Mouse (Mus musculus): ENCODE data around the gene Klf4. TPM values are rescaled to one million over a fixed set of nuclear protein-coding genes. Genes with fewer than 3 reads are reported as not detected.

The Klf4 gene
- total and polyA plus RNA-seq, 2 experiments from 2014 or later, result 4.3 to 10.6 TPM

DNA sequence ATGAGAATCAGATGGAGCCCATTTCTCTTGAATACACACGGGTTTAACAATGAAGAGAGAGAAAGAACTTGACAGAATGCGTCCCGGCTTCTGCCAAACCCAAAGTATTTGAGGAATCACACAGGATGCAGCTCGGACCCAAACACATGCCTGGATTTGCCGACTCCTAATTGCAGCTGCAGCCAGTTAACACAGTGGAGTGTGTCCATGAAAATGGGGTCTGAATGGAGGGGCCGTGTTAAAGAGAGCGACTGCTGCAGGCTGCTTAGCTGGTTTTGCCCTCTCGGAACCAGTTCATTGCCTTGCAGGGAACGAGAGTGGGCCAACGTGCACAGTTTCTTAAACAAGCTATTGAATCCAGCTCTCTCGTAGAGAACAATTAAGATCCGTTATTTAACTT is 14.6 kb upstream of the Klf4 start:
- DNase-seq (ENCODE audit: low spot score), result no peak
- H3K27me3 ChIP-seq (ENCODE audit: insufficient read depth, low read length), result no peaks in the 10 kb centered on the region
- 56% methylated on average over 12 of the region's 12 CpGs for WGBS
- no peak overlapping the region for H3K27ac ChIP-seq
- no peaks in the 10 kb centered on the region for H3K36me3 ChIP-seq (ENCODE audit: insufficient read depth, low read length)
- no peaks in the 10 kb centered on the region for H3K9me3 ChIP-seq (ENCODE audit: low read length)
- no peak overlapping the region for H3K4me2 ChIP-seq (ENCODE audit: low read depth, low read length)
- no peak overlapping the region for H3K4me3 ChIP-seq (ENCODE audit: low read length)
- H3K9ac ChIP-seq (replicated peaks; ENCODE audit: low read length), result no peak overlapping the region
- H3K4me1 ChIP-seq (ENCODE audit: insufficient read depth, low read length), result no peaks in the 10 kb centered on the region
- no peak for ATAC-seq
- TF ChIP-seq CTCF (IDR thresholded peaks at IDR 0.05; ENCODE audit: low read depth), result no peak

DNA sequence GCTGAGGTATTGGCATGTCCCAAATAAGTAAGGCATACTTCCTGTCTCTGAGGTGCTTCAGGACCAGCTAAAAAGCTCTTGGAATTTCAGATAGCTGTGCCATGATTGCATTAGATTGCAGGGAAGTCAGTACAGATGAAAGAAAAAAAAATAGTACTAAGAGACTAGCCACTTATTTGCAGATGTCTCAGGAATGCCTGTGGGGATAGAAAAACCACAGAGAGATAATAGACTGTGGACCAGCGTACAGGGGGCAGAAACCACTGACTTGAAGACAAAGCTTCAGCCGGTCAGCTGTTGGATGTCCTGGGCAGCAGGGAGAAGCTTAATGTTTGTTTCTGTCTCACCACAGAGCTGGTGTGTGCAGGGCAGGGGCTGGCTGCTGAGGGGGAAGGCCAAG is 10.5 kb upstream of the Klf4 start:
- Histone ChIP-seq H3K9me3 (ENCODE audit: low read length) (no peaks in the 10 kb centered on the region), H3K27me3 (ENCODE audit: insufficient read depth, low read length) (no peaks in the 10 kb centered on the region), H3K4me1 (ENCODE audit: insufficient read depth, low read length) (no peaks in the 10 kb centered on the region), H3K4me2 (ENCODE audit: low read depth, low read length) (no peak overlapping the region), H3K36me3 (ENCODE audit: insufficient read depth, low read length) (no peaks in the 10 kb centered on the region), H3K27ac (no peak overlapping the region), H3K9ac (replicated peaks; ENCODE audit: low read length) (no peak overlapping the region), H3K4me3 (ENCODE audit: low read length) (no peak overlapping the region)
- DNase-seq (ENCODE audit: low spot score) (no peak), ATAC-seq (no peak)
- no peak for TF ChIP-seq CTCF (IDR thresholded peaks at IDR 0.05; ENCODE audit: low read depth)
- 77% methylated on average over 2 of the region's 2 CpGs for WGBS

DNA sequence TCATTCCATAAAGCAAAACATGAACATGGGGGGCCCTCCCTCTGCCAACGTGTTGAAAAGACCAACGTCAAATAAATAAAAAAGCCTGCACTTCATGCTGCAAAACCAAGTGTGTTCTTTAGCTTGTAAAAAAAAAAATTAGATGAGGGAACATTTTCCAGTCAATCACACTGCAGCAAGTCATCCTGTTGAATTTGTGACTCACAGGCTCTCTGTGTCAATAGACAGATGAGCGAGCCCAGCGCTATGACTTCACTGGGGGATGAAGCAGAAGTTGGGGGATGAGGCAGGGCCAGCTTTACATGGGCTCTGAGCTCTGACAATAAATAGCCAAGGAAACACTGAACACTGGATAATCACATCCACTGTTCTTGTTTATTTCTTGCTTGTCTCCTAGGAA is 9.4 kb upstream of the Klf4 start:
- TF ChIP-seq CTCF (IDR thresholded peaks at IDR 0.05; ENCODE audit: low read depth), result no peak

DNA sequence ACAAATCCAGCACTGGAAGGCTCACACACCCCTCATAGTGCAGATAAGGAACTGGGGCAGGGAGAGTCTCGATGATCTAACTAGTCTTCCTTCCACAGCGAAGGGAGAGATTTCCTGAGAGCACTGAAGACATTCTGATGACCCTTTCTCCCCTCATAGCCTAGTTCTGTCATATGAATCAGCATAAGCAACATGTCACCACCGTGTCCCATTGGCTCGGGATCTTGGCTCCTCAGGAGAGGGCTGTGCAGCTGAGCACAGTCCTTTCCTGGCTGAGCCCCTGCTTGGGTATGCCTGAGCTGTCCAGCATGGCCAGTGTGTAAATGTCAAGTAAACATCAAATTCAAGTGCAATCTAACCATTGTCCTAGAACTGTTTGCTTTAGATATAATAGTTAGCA is 9.0 kb upstream of the Klf4 start:
- 68% methylated on average over 4 of the region's 4 CpGs for WGBS
- Histone ChIP-seq H3K9me3 (ENCODE audit: low read length) (no peaks in the 10 kb centered on the region), H3K4me3 (ENCODE audit: low read length) (no peak overlapping the region), H3K27me3 (ENCODE audit: insufficient read depth, low read length) (no peaks in the 10 kb centered on the region), H3K4me2 (ENCODE audit: low read depth, low read length) (no peak overlapping the region), H3K4me1 (ENCODE audit: insufficient read depth, low read length) (no peaks in the 10 kb centered on the region), H3K27ac (no peak overlapping the region), H3K36me3 (ENCODE audit: insufficient read depth, low read length) (no peaks in the 10 kb centered on the region), H3K9ac (replicated peaks; ENCODE audit: low read length) (no peak overlapping the region)
- no peak for DNase-seq (ENCODE audit: low spot score)
- no peak for ATAC-seq
- TF ChIP-seq CTCF (IDR thresholded peaks at IDR 0.05; ENCODE audit: low read depth), result no peak

More for the DNA sequence above, 9.4 kb upstream of the Klf4 start:
- no peak for ATAC-seq
- WGBS, result 57% methylated on average over 4 of the region's 4 CpGs
- Histone ChIP-seq H3K9ac (replicated peaks; ENCODE audit: low read length) (no peak overlapping the region), H3K4me1 (ENCODE audit: insufficient read depth, low read length) (no peaks in the 10 kb centered on the region), H3K4me3 (ENCODE audit: low read length) (no peak overlapping the region), H3K36me3 (ENCODE audit: insufficient read depth, low read length) (no peaks in the 10 kb centered on the region), H3K27ac (no peak overlapping the region), H3K4me2 (ENCODE audit: low read depth, low read length) (no peak overlapping the region), H3K27me3 (ENCODE audit: insufficient read depth, low read length) (no peaks in the 10 kb centered on the region), H3K9me3 (ENCODE audit: low read length) (no peaks in the 10 kb centered on the region)
- DNase-seq (ENCODE audit: low spot score), result no peak

DNA sequence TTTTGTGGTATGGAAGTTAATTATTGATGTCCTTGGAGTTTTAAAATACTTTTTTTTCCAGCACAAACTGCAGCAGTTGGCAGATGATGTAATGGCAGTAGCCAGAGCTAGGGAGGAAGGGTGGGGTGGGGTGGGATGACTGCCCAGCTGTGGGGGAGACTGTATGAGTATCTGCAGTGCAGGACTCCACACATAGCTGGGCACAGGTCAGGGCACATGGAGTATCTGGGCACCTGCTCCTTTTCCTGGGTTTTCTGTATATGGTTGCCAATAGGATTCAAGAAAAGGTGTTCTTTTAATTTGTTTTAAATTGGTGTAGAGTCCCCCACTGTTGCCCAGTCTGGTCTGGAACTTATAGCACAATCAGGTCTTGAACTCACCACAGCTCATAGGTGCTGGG is 2.7 kb upstream of the Klf4 start:
- Histone ChIP-seq H3K27me3 (ENCODE audit: insufficient read depth, low read length) (0 out of 2 replicates have a peak, but pooled peaks cover 5% of the 10 kb centered on the region), H3K9ac (replicated peaks; ENCODE audit: low read length) (no peak overlapping the region), H3K4me2 (ENCODE audit: low read depth, low read length) (no peak overlapping the region), H3K4me3 (ENCODE audit: low read length) (no peak overlapping the region), H3K36me3 (ENCODE audit: insufficient read depth, low read length) (no peaks in the 10 kb centered on the region), H3K4me1 (ENCODE audit: insufficient read depth, low read length) (peaks cover 9% of the 10 kb centered on the region; the same call in 1 of the 2 replicates), H3K27ac (no peak overlapping the region), H3K9me3 (ENCODE audit: low read length) (no peaks in the 10 kb centered on the region)
- DNase-seq (ENCODE audit: low spot score), result no peak
- no peak for TF ChIP-seq CTCF (IDR thresholded peaks at IDR 0.05; ENCODE audit: low read depth)
- ATAC-seq, result no peak

DNA sequence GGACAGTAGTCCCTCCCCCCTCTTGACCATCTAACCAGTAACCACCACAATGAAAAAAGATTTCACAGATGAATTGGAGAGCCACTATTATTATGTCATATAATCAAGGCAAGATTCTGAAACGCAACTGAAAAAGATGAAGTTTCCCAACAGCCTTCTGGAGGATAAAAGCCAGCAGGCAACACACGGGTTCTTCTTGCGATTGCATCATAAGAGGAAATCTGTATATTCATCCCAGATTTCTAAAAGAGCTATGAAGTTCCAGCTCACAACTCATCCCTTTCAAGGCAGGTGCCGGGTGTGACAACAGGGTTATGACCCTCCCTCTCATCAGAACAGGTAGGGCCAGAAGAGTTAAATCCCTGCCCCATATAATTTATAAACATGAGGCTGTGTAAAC is 2.2 kb upstream of the Klf4 start:
- DNase-seq (ENCODE audit: low spot score) (no peak), ATAC-seq (no peak)
- Histone ChIP-seq H3K27me3 (ENCODE audit: insufficient read depth, low read length) (0 out of 2 replicates have a peak, but pooled peaks cover 5% of the 10 kb centered on the region), H3K36me3 (ENCODE audit: insufficient read depth, low read length) (no peaks in the 10 kb centered on the region), H3K4me3 (ENCODE audit: low read length) (no peak overlapping the region), H3K9me3 (ENCODE audit: low read length) (no peaks in the 10 kb centered on the region), H3K27ac (no peak overlapping the region), H3K4me1 (ENCODE audit: insufficient read depth, low read length) (peaks cover 9% of the 10 kb centered on the region; the same call in 1 of the 2 replicates), H3K9ac (replicated peaks; ENCODE audit: low read length) (no peak overlapping the region), H3K4me2 (ENCODE audit: low read depth, low read length) (no peak overlapping the region)
- no peak for TF ChIP-seq CTCF (IDR thresholded peaks at IDR 0.05; ENCODE audit: low read depth)
- 72% methylated on average over 4 of the region's 4 CpGs for WGBS

DNA sequence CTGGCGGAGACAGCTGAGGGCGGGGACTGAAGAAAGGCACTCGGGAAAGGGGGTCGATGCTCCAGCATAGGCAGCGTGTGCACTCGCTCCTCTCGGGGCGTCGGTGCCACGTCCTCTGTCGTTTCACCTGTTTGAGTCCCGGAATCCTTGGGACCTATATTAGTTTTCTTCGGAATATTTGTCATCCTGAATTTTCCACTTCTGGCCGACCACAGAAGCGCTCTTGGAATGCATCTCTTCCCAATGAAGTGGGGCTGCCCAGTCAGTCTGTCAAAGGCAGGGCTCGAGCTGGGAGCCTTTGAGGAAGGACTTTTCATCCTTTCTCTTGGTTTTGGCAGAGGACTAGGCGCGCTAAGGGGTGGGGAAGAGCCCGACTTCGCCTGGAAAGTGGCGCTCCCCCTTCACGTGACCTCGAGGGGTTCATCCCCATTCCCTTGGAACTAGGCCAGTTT is 1.6 kb upstream of the Klf4 start:
- ATAC-seq, result no peak
- peak; percentile 33 for DNase-seq (ENCODE audit: low spot score)
- no peak for TF ChIP-seq CTCF (IDR thresholded peaks at IDR 0.05; ENCODE audit: low read depth)
- no peaks in the 10 kb centered on the region for H3K9me3 ChIP-seq (ENCODE audit: low read length)
- H3K4me2 ChIP-seq (ENCODE audit: low read depth, low read length), result peak overlapping the region; percentile 82
- 3% methylated on average over 23 of the region's 23 CpGs for WGBS
- H3K4me1 ChIP-seq (ENCODE audit: insufficient read depth, low read length), result peaks cover 9% of the 10 kb centered on the region; the same call in 1 of the 2 replicates
- peak overlapping the region; percentile 61; the same call in 1 of the 2 replicates for H3K9ac ChIP-seq (replicated peaks; ENCODE audit: low read length)
- peak overlapping the region; percentile 86; the same call in 1 of the 2 replicates for H3K27ac ChIP-seq
- H3K27me3 ChIP-seq (ENCODE audit: insufficient read depth, low read length), result 0 out of 2 replicates have a peak, but pooled peaks cover 5% of the 10 kb centered on the region
- peak overlapping the region; percentile 62 for H3K4me3 ChIP-seq (ENCODE audit: low read length)
- H3K36me3 ChIP-seq (ENCODE audit: insufficient read depth, low read length), result no peaks in the 10 kb centered on the region
